Mouse (Mus musculus) small intestine, adult 2 months (tissue): Measurements from ENCODE around the gene Ly9. TPM values are rescaled to one million over a fixed set of nuclear protein-coding genes. Genes with fewer than 3 reads are reported as not detected.
A peak's percentile ranks its signal among the peaks of the same experiment; 100 is the strongest.

Source experiments
- H3K27ac ChIP-seq: fragments of 200-500 bp; 2 replicates; pipeline ENCODE4 v1.5.1; 2012; ENCODE audit warnings: low read depth, low read length, control low read depth, inconsistent platforms; ENCODE audit not compliant: insufficient read depth
- H3K27me3 ChIP-seq: fragments of 200-500 bp; 2 replicates; pipeline ENCODE4 v1.6.1; 2012; ENCODE audit warnings: mild to moderate bottlenecking, moderate library complexity, low read length, inconsistent platforms; ENCODE audit not compliant: control insufficient read depth, insufficient read depth
- H3K36me3 ChIP-seq: fragments of 200-500 bp; 2 replicates; pipeline ENCODE4 v1.6.1; 2012; ENCODE audit warnings: mild to moderate bottlenecking, low read length, control low read depth, inconsistent platforms; ENCODE audit not compliant: control insufficient read depth, insufficient read depth
- H3K4me1 ChIP-seq: fragments of 200-500 bp; 2 replicates; pipeline ENCODE4 v1.6.1; 2012; ENCODE audit warnings: low read length, inconsistent platforms, mixed read lengths; ENCODE audit not compliant: control insufficient read depth, insufficient read depth, insufficient read length
- H3K4me3 ChIP-seq: fragments of 200-500 bp; 2 replicates; pipeline ENCODE4 v1.5.1; 2012; ENCODE audit warnings: low read depth, mild to moderate bottlenecking, control low read depth, inconsistent platforms, low read length, moderate library complexity
- CTCF ChIP-seq: fragments of 200-500 bp; IDR thresholded peaks from 2 replicates; pipeline ENCODE4 v1.5.1; 2012; ENCODE audit warnings: low read depth, mild to moderate bottlenecking, control low read depth, inconsistent platforms, low read length, moderate library complexity, mixed read lengths; ENCODE audit not compliant: insufficient replicate concordance, insufficient read length; ENCODE audit errors: extremely low read depth
- POLR2A ChIP-seq: fragments of 200-500 bp; IDR thresholded peaks from 2 replicates; pipeline ENCODE4 v1.6.1; 2012; ENCODE audit warnings: low read depth, mild to moderate bottlenecking, control low read depth, inconsistent platforms, low read length, moderate library complexity
- WGBS: fragments of 180-500 bp; shearing (Covaris S2); methylation state at CpG from one replicate; pipeline ENCODE4 v1.1.7; 2018; 5-methylcytosine and 5-hydroxymethylcytosine counted together
- polyA plus RNA-seq: library from polyadenylated mRNA; depleted of rRNA; stranded (reverse); fragments of >200 nt; gene quantifications from 2 replicates; pipeline ENCODE4 v1.2.3, GENCODE M21; 2012

The Ly9 gene
- polyA plus RNA-seq, 1 experiment: 1.5 TPM

- Histone ChIP-seq H3K36me3 (no peaks in the 10 kb centered on the region), H3K27me3 (no peaks in the 10 kb centered on the region), H3K4me1 (no peaks in the 10 kb centered on the region), H3K27ac (no peak overlapping the region), H3K4me3 (peak overlapping the region; percentile 34)
- WGBS: 58% methylated on average over 9 of the region's 11 CpGs
- no peak for TF ChIP-seq CTCF
- TF ChIP-seq POLR2A: no peak
Measured at GRCm38 (mm10) chr1:171561639-171562225, 45.5 kb downstream of the Ly9 start.

GRCm38 (mm10) chr1:171561200-171561599 lies 46.0 kb downstream of the Ly9 start:
- Histone ChIP-seq H3K4me1 (no peaks in the 10 kb centered on the region), H3K36me3 (no peaks in the 10 kb centered on the region), H3K27me3 (no peaks in the 10 kb centered on the region), H3K27ac (no peak overlapping the region; the same call in 1 of the 2 replicates), H3K4me3 (no peak overlapping the region)
- no peak for TF ChIP-seq CTCF
- TF ChIP-seq POLR2A: no peak
- 81% methylated on average over 1 of the region's 1 CpGs for WGBS

- WGBS: 38% methylated on average over 2 of the region's 2 CpGs
- Histone ChIP-seq H3K4me1 (no peaks in the 10 kb centered on the region), H3K4me3 (no peak overlapping the region), H3K27me3 (no peaks in the 10 kb centered on the region), H3K36me3 (no peaks in the 10 kb centered on the region), H3K27ac (no peak overlapping the region)
- TF ChIP-seq CTCF (no peak), POLR2A (no peak)
Measured at GRCm38 (mm10) chr1:171560262-171560661, 46.9 kb downstream of the Ly9 start.

- Histone ChIP-seq H3K4me3 (peak within 1 kb of the TSS; percentile 45), H3K27ac (peak within 1 kb of the TSS; percentile 32; the same call in 1 of the 2 replicates), H3K4me1 (no peaks in the 10 kb centered on the region), H3K27me3 (no peaks in the 10 kb centered on the region), H3K36me3 (no peaks in the 10 kb centered on the region)
- TF ChIP-seq POLR2A: no peak
- no peak for TF ChIP-seq CTCF
- 66% methylated on average over 4 of the region's 4 CpGs for whole genome bisulfite sequencing
Measured at GRCm38 (mm10) chr1:171558898-171559297, 48.3 kb downstream of the Ly9 start, which contains the start of gene Cd244a. Gene Cd244a, plus strand, starts transcription at chr1:171559193.

- Histone ChIP-seq H3K4me3 (no peak overlapping the region), H3K36me3 (no peaks in the 10 kb centered on the region), H3K4me1 (no peaks in the 10 kb centered on the region; the same call in 1 of the 2 replicates), H3K27ac (peak overlapping the region; percentile 32; the same call in 1 of the 2 replicates), H3K27me3 (no peaks in the 10 kb centered on the region)
- WGBS: 68% methylated on average over 6 of the region's 6 CpGs
- TF ChIP-seq CTCF (no peak), POLR2A (no peak)
Measured at GRCm38 (mm10) chr1:171558407-171558806, 48.8 kb downstream of the Ly9 start.

GRCm38 (mm10) chr1:171556366-171556765 lies 50.8 kb downstream of the Ly9 start:
- 63% methylated on average over 2 of the region's 2 CpGs for WGBS
- Histone ChIP-seq H3K4me3 (no peak overlapping the region), H3K27me3 (no peaks in the 10 kb centered on the region), H3K36me3 (no peaks in the 10 kb centered on the region), H3K4me1 (peaks cover 3% of the 10 kb centered on the region; the same call in 1 of the 2 replicates), H3K27ac (no peak overlapping the region)
- TF ChIP-seq CTCF (no peak), POLR2A (no peak)

- no peak overlapping the region for H3K27ac ChIP-seq
- WGBS: 72% methylated on average over 11 of the region's 11 CpGs
Measured at GRCm38 (mm10) chr1:171553359-171554341, 53.6 kb downstream of the Ly9 start.

More at GRCm38 (mm10) chr1:171553359-171554341, 53.6 kb downstream of the Ly9 start:
- H3K36me3 ChIP-seq: no peaks in the 10 kb centered on the region
- no peaks in the 10 kb centered on the region for H3K27me3 ChIP-seq
- no peak overlapping the region for H3K4me3 ChIP-seq
- TF ChIP-seq CTCF (no peak), POLR2A (no peak)
- H3K4me1 ChIP-seq: peaks cover 3% of the 10 kb centered on the region; the same call in 1 of the 2 replicates
